Mouse (Mus musculus) E14TG2a.4 (cell line): ENCODE data around the gene Ankzf1.

ENCODE experiments used
- CTCF ChIP-seq: conservative IDR thresholded peaks from 2 replicates; pipeline ENCODE4 v1.5.1; 2014; ENCODE audit warnings: low read length
- NANOG ChIP-seq: IDR thresholded peaks from 2 replicates; pipeline ENCODE4 v1.6.1; 2014; ENCODE audit warnings: borderline replicate concordance, low read length, mixed read lengths
- POU5F1 ChIP-seq: IDR thresholded peaks from 2 replicates; pipeline ENCODE4 v1.6.1; 2014; ENCODE audit warnings: low read length, borderline replicate concordance

DNA sequence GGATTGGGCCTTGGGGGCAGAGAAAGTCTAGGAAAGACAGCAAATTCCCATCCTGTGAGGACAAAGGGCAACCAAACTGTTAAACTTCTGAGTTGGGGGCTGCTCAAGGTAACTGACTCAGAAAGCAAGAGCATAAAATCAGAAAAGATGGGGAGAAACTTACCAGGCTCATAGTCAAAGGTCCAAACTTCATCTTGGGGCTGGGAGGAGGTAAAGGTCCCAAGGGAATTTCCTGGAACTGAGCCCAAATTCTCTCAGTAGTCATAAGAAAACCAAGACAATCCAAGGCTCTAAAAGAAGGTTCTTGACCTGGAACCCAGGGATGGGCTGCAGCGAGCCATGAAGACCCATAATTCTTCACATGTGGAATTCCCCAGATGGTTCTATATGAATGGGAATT is 9.3 kb downstream of the Ankzf1 start:
- TF ChIP-seq CTCF (no peak), POU5F1 (no peak), NANOG (no peak)
